Mouse (Mus musculus) pancreas, adult 10 weeks (tissue): Measurements from ENCODE around the gene Iqsec3. TPM values are rescaled to one million over a fixed set of nuclear protein-coding genes. Genes with fewer than 3 reads are reported as not detected.

Source experiments
- polyA plus RNA-seq: library from polyadenylated mRNA; stranded (reverse); fragments of 350-450 nt; fragmentation: Illumina TruSeq; extraction: RNeasy Lipid Tissue Mini Kit (QIAGEN cat#74804); gene quantifications from one replicate; pipeline ENCODE4 v1.2.3, GENCODE M21; 2015; ENCODE audit warnings: low read depth, low replicate concordance; ENCODE audit not compliant: insufficient read depth

The Iqsec3 gene
- polyA plus RNA-seq, result 0.13 TPM

DNA sequence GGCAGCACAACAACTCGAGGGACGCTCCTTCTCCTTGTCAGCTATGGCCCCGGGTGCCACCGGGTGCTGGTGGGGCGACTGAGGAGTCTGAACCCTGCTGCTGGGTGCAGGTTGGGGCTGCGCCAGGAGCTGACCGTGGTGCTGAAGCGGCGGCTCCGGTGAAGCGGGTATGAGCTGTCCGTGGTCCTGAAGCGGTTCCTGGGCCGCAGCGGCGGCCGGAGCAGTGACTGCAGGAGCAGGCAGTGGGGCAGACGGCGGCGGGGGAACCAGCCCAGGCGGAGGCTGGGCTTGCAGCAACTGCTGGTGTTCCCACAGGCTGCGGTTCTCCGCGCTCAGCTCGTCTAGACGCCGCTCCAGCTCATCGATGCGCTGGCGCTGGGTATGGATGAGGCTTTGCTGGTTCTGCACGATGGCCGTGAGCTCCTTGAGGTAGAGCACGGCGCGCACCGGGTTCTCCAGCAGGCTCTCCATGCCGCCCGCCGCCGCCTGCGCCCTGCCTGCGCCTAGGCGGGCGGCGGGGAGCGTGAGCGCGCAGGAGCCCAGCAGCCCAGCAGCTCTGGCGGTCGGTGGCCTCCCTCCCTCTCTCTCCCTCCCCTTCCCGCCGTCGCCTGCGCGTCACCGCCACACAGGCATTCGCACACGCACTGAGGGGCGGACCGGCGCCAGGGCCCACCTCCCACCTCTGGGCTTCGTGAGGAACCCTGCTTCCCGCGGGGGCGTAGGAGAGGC is at the start of gene Iqsec3:
Gene Iqsec3, minus strand, starts transcription at position 586 of the 729 bp plus-strand sequence.

DNA sequence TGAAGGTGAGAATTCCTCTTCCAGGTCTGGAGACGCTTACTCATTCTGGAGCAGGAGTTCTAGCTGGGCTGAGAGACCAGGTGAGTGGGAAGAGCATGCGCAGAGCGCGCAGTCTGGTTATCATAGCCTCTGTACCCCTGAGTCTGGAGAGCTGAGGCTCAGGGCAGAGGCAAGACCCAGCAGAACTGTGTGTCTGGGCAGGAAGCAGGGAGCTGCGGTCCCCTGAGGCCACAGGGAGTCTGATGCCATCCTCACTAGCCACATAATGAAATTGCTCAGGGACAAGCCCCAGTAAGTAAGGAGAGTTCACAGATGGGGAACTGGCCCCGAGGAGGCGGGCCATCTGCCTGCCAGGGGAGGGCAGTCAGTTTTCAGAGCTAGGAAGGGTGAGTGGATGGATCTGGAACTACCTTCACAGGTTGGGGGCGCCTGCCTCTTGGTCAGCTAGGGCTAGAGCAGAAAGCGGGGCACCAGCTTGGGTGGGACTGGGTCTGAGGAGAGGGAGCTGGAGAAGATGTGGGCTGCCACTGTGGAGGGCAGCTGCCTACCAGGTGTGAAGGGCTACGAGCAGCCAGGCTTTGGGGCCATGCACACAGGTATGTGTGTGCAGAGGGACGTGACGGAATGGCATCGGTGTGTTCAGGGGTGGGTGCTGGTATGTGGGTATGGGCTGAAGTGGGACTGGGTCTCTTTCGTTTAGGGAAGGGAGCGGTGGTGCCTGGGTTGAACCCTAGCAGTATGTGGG is 130.3 kb downstream of the Iqsec3 start, which contains the start of gene Slc6a12:
Gene Slc6a12, plus strand, starts transcription at position 51 of the 745 bp plus-strand sequence.

Other genes with a start within 250 kb of the Iqsec3 start
- gene Usp18, start 227.8 kb downstream of the Iqsec3 start, polyA plus RNA-seq, result 2.0 TPM
- not detected for gene Slc6a13, start 173.5 kb downstream of the Iqsec3 start, polyA plus RNA-seq
- not detected for gene Slc6a12, start 130.6 kb downstream of the Iqsec3 start, polyA plus RNA-seq
- not detected for gene A2m, start 161.7 kb upstream of the Iqsec3 start, polyA plus RNA-seq